18 mouse cellular contexts compared by ENCODE assay signal in the genomic region with DNA sequence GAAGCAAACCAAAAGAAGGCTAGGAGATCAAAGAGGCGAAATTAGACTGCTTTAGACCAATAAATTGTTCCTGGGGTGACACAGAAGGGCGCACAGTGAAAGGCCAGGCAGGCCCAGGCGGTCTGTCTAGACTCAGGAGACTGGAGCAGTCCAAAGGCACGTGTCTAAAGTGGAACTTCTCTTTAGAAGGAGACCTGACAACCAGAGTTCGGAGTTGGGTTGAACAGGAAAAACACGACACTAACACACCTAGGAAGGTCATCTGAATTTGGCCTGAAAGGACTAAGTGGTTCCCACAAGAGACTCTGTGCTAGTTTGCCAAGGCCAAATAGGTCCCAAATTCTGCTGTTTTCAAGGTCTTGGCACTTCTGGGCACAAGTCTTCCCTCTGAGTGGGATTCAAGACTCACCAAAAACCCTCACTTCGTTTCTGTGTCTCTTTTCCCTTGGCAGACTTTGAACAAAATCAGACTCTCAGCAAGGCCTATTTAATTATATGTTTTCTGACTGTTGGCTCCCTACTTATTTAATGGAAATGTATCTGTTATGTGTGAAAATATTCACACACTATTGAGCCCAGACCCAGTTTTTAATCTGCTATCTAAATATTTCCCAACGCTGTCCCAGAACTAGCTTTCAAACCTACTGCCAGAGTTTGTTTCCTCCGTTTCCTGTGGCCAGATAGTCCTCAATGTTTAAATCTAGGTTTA. TPM values are rescaled to one million over a fixed set of nuclear protein-coding genes. Genes with fewer than 3 reads are reported as not detected.
DNase-seq lines count a peak whose midpoint lies in the region; ATAC-seq lines count a peak whose summit lies in the region.
"Had no signal": no experiment of that assay in that cellular context is flagged by ENCODE, and none has a peak within 500 bp of the region (broad histone marks: within the 10 kb centered on the region; RNA-seq: fewer than 3 reads in every experiment).

No protein-coding gene starts in this region.

- no peaks in the 10 kb centered on the region for H3K9me3 ChIP-seq in limb, embryonic 11.5 days (ENCODE audit: control insufficient read depth, low read length)
- no peaks in the 10 kb centered on the region for H3K9me3 ChIP-seq in stomach, embryonic 14.5 days (ENCODE audit: control insufficient read depth, low read depth, low read length)
- H3K9me3 ChIP-seq: forebrain, embryonic 15.5 days; liver, embryonic 13.5 days had no signal

- H3K27ac ChIP-seq in limb, embryonic 11.5 days (replicated peaks; ENCODE audit: low read depth, low read length) = peak overlapping the region; percentile 98
- peak overlapping the region; percentile 35; the same call in 1 of the 2 replicates for H3K27ac ChIP-seq in stomach, embryonic 14.5 days (ENCODE audit: low read length)
- H3K27ac ChIP-seq: forebrain, embryonic 15.5 days; liver, embryonic 13.5 days had no signal

- peak overlapping the region; percentile 98 for H3K9ac ChIP-seq in limb, embryonic 11.5 days (ENCODE audit: low read length)
- H3K9ac ChIP-seq in stomach, embryonic 14.5 days (replicated peaks; ENCODE audit: low read depth, low read length) = no peak overlapping the region; the same call in 1 of the 2 replicates
- H3K9ac ChIP-seq: forebrain, embryonic 15.5 days; liver, embryonic 13.5 days had no signal

- peak overlapping the region; percentile 89 for H3K4me2 ChIP-seq in limb, embryonic 11.5 days (ENCODE audit: low read depth, severe bottlenecking)
- H3K4me2 ChIP-seq in stomach, embryonic 14.5 days (replicated peaks; ENCODE audit: low read depth, low read length) = peak overlapping the region; percentile 22; the same call in 1 of the 2 replicates
- H3K4me2 ChIP-seq: forebrain, embryonic 15.5 days; liver, embryonic 13.5 days had no signal

- 9% methylated on average over 9 of the region's 9 CpGs for WGBS in limb, embryonic 11.5 days
- 40% methylated on average over 9 of the region's 9 CpGs for WGBS in stomach, embryonic 14.5 days

- H3K4me1 ChIP-seq in limb, embryonic 11.5 days (ENCODE audit: control insufficient read depth, insufficient read depth, low read length) = peaks cover 43% of the 10 kb centered on the region
- H3K4me1 ChIP-seq in stomach, embryonic 14.5 days (ENCODE audit: control insufficient read depth, insufficient read depth, low read length) = 0 out of 2 replicates have a peak, but pooled peaks cover 4% of the 10 kb centered on the region

- peak; percentile 29 to 68 for DNase-seq in adrenal gland, adult (ENCODE audit: inconsistent age in 2 of 2, low spot score in 1 of 2)
- DNase-seq in adrenal gland, postnatal 10 days = no peak
- peak; percentile 56 for DNase-seq in retina, embryonic 14.5 days (ENCODE audit: low spot score)
- no peak for DNase-seq in retina, postnatal 1 day
- DNase-seq in limb, embryonic 11.5 days (ENCODE audit: low spot score) = peak; percentile 61
- DNase-seq in layer of hippocampus, adult 11-12 months (ENCODE audit: low spot score) = no peak
- DNase-seq in heart, postnatal 4 days = no peak
- DNase-seq: adrenal gland, adult 2 months; cerebellum, postnatal 25 days; liver, embryonic 13.5 days had no signal

- ATAC-seq in limb, embryonic 11.5 days (ENCODE audit: insufficient number of reproducible peaks, low FRiP score, low TSS enrichment, low read depth) = no peak
- no peak for ATAC-seq in stomach, embryonic 14.5 days (ENCODE audit: insufficient number of reproducible peaks, insufficient read depth, low FRiP score, low read depth)
- ATAC-seq: forebrain, embryonic 15.5 days had no signal

- no peaks in the 10 kb centered on the region for H3K27me3 ChIP-seq in limb, embryonic 11.5 days (ENCODE audit: control insufficient read depth, insufficient read depth, low read length)
- peaks cover 63% of the 10 kb centered on the region for H3K27me3 ChIP-seq in stomach, embryonic 14.5 days (ENCODE audit: control insufficient read depth, insufficient read depth, low read length)

- peak overlapping the region; percentile 87 for H3K4me3 ChIP-seq in limb, embryonic 11.5 days (ENCODE audit: low read depth, low read length)
- H3K4me3 ChIP-seq in stomach, embryonic 14.5 days (ENCODE audit: low read depth, low read length) = no peak overlapping the region
- H3K4me3 ChIP-seq: forebrain, embryonic 15.5 days; liver, embryonic 13.5 days had no signal

- no peaks in the 10 kb centered on the region for H3K36me3 ChIP-seq in limb, embryonic 11.5 days (ENCODE audit: control insufficient read depth, insufficient read depth, low read length)
- no peaks in the 10 kb centered on the region for H3K36me3 ChIP-seq in stomach, embryonic 14.5 days (ENCODE audit: control insufficient read depth, insufficient read depth, low read length)
- H3K36me3 ChIP-seq: forebrain, embryonic 15.5 days; liver, embryonic 13.5 days had no signal

RNA-seq across cellular contexts. Expression of a gene that starts 2.3 kb away (rescaled TPM):
- 10 to 100 TPM; 21.5 to 26.6 TPM for total RNA-seq in adrenal gland, postnatal 10 days (2021)
- 14.7 and 16.2 TPM in 2 replicates for polyA plus RNA-seq in limb, embryonic 11.5 days (2014; fragmentation: Nextera tagmentation; extraction: Ambion mirVana)
- polyA plus RNA-seq in stomach, embryonic 14.5 days (2014; fragmentation: Nextera tagmentation; extraction: Ambion mirVana) = 13.7 and 13.9 TPM in 2 replicates
- total RNA-seq in heart, postnatal 4 days (2021) = under 1 TPM in 1 of 2 experiments, not detected in 1; 0.20 TPM
- total RNA-seq: midbrain, postnatal 0 days had no signal
- polyA plus RNA-seq: forebrain, embryonic 15.5 days; midbrain, postnatal 0 days had no signal

RNA-seq across cellular contexts. Expression of a gene that starts 6.2 kb away (rescaled TPM):
- 1 to 10 TPM in 1 of 2 experiments, under 1 TPM in 1; 0.91 to 1.5 TPM for total RNA-seq in adrenal gland, postnatal 10 days (2021)
- polyA plus RNA-seq in limb, embryonic 11.5 days (2014; fragmentation: Nextera tagmentation; extraction: Ambion mirVana) = 1.1 and 1.3 TPM in 2 replicates
- polyA plus RNA-seq in stomach, embryonic 14.5 days (2014; fragmentation: Nextera tagmentation; extraction: Ambion mirVana) = not detected in 2 replicates
- total RNA-seq in heart, postnatal 4 days (2021) = not detected
- total RNA-seq: layer of hippocampus, postnatal 14 days; midbrain, postnatal 0 days had no signal
- polyA plus RNA-seq: embryonic facial prominence, embryonic 14.5 days; forebrain, embryonic 15.5 days; heart, postnatal 0 days; liver, embryonic 13.5 days; midbrain, postnatal 0 days; testis, adult 2 months had no signal

RNA-seq across cellular contexts. Expression of a gene that starts 6.3 kb away (rescaled TPM):
- total RNA-seq in adrenal gland, postnatal 10 days (2021) = 10 to 100 TPM in 1 of 2 experiments, 1 to 10 TPM in 1; 5.9 to 13.5 TPM
- polyA plus RNA-seq in limb, embryonic 11.5 days (2014; fragmentation: Nextera tagmentation; extraction: Ambion mirVana) = 5.6 and 6.2 TPM in 2 replicates
- 15.5 and 16.0 TPM in 2 replicates for polyA plus RNA-seq in stomach, embryonic 14.5 days (2014; fragmentation: Nextera tagmentation; extraction: Ambion mirVana)
- total RNA-seq in heart, postnatal 4 days (2021) = 1 to 10 TPM; 1.4 TPM
- total RNA-seq: layer of hippocampus, postnatal 14 days had no signal
- polyA plus RNA-seq: forebrain, embryonic 15.5 days; midbrain, postnatal 0 days had no signal

RNA-seq across cellular contexts. Expression of a gene that starts 10.9 kb away (rescaled TPM):
- 1 to 10 TPM; 4.8 to 8.6 TPM for total RNA-seq in adrenal gland, postnatal 10 days (2021)
- polyA plus RNA-seq in limb, embryonic 11.5 days (2014; fragmentation: Nextera tagmentation; extraction: Ambion mirVana) = 3.5 and 4.6 TPM in 2 replicates
- polyA plus RNA-seq in stomach, embryonic 14.5 days (2014; fragmentation: Nextera tagmentation; extraction: Ambion mirVana) = 3.4 TPM in 2 replicates
- total RNA-seq in heart, postnatal 4 days (2021) = not detected
- total RNA-seq: layer of hippocampus, postnatal 14 days; midbrain, postnatal 0 days had no signal
- polyA plus RNA-seq: embryonic facial prominence, embryonic 14.5 days; forebrain, embryonic 15.5 days; heart, postnatal 0 days; liver, embryonic 13.5 days; midbrain, postnatal 0 days had no signal

RNA-seq across cellular contexts. Expression of a gene that starts 11.5 kb away (rescaled TPM):
- 1 to 10 TPM; 3.0 to 4.4 TPM for total RNA-seq in adrenal gland, postnatal 10 days (2021)
- 86.7 and 90.5 TPM in 2 replicates for polyA plus RNA-seq in limb, embryonic 11.5 days (2014; fragmentation: Nextera tagmentation; extraction: Ambion mirVana)
- polyA plus RNA-seq in stomach, embryonic 14.5 days (2014; fragmentation: Nextera tagmentation; extraction: Ambion mirVana) = 1.5 and 1.9 TPM in 2 replicates
- not detected for total RNA-seq in heart, postnatal 4 days (2021)
- total RNA-seq: layer of hippocampus, postnatal 14 days; midbrain, postnatal 0 days had no signal
- polyA plus RNA-seq: forebrain, embryonic 15.5 days; heart, postnatal 0 days; midbrain, postnatal 0 days; small intestine, adult 2 months had no signal

Comparison
In these comparisons a context has a peak if more than half of its experiments do, and no peak if none do; other contexts are left out.
1. DNase-seq: peak in adrenal gland, adult (2 of 2), retina, embryonic 14.5 days (single experiment) and limb, embryonic 11.5 days (single experiment); none in adrenal gland, postnatal 10 days (single experiment), retina, postnatal 1 day (single experiment), layer of hippocampus, adult 11-12 months (single experiment) and heart, postnatal 4 days (single experiment).
2. RNA of a gene that starts 2.3 kb away (total RNA-seq): 21.5 to 26.6 TPM in adrenal gland, postnatal 10 days; 0.20 TPM in heart, postnatal 4 days; every median in the first group is over 10 times any median in the second.